7 mouse cellular contexts compared by ENCODE assay signal in the genomic region with DNA sequence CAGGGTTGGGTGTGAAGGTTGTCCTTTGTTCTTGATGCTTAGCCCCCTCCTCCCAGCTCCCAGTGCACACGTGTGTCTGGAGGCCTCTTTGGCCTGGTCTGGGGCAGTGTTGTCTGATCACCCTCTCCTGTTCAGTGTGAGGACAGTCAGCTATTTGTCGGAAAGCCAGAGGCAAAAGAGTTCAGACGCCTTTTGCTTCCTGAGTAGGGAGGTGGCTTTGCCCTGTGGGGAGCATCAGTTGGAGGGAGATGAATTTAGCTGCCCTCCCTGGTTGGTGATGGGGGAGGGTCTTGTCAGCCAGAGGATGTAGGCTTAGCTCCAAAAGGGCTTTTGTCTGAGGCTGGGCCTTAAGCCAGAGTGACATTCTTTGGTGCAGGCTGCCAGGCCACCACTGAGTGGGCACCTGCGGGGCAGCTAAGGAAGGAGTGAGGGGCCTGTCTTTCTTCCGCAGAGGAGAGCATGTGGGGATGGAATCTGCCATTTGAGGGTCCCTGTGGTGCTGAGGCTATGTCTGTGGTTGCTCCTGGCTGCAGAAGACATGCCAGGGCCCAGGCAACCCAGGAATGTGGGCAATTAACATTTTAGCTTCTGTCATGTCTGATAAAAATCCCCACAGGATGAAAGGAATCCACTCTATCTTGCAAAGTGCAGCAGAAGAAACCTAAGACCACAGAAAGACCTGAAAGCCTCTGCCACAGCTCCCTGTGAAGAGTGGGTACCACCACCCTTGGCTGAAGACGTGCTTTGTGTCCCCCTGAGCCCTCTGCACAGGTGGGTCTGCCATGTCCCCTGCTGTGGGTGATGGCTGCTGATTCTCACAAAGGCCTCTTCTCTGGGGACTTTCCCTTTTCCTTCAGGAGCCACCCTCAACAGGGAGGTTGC.
DNase-seq lines count a peak whose midpoint lies in the region; ATAC-seq and TF ChIP-seq lines count a peak whose summit lies in the region.

No protein-coding gene starts in this region.

- H3K4me3 ChIP-seq in ES-Bruce4 (ENCODE audit: low read depth, low read length), result no peak overlapping the region
- H3K4me3 ChIP-seq in forebrain, embryonic 10.5 days, result no peak overlapping the region

- no peak overlapping the region for H3K27ac ChIP-seq in ES-Bruce4 (ENCODE audit: insufficient read depth, low read length)
- peak overlapping the region; percentile 79 for H3K27ac ChIP-seq in forebrain, embryonic 10.5 days

- no peak for TF ChIP-seq CTCF in ES-Bruce4 (IDR thresholded peaks at IDR 0.05; ENCODE audit: low read depth, low read length)
- TF ChIP-seq CTCF in Patski (IDR thresholded peaks at IDR 0.05), result no peak

- peaks cover 2% of the 10 kb centered on the region for H3K4me1 ChIP-seq in ES-Bruce4 (ENCODE audit: control insufficient read depth, insufficient read depth, low read length)
- H3K4me1 ChIP-seq in forebrain, embryonic 10.5 days, result peaks cover 22% of the 10 kb centered on the region

- WGBS in forebrain, embryonic 10.5 days, result 10% methylated on average over 6 of the region's 6 CpGs

- ATAC-seq in Patski, result peak; percentile 60
- ATAC-seq in erythroblast, adult 5-6 weeks (replicated peaks; ENCODE audit: low FRiP score, poor library complexity, severe bottlenecking), result no peak

- TF ChIP-seq POLR2A in ES-Bruce4 (IDR thresholded peaks at IDR 0.05; ENCODE audit: insufficient read depth, low read length), result no peak

- H3K9me3 ChIP-seq in ES-Bruce4 (replicated peaks; ENCODE audit: control insufficient read depth, insufficient read depth, low read length, poor library complexity, severe bottlenecking), result no peaks in the 10 kb centered on the region
- no peaks in the 10 kb centered on the region for H3K9me3 ChIP-seq in forebrain, embryonic 10.5 days

- 0 out of 2 replicates have a peak, but pooled peaks have one; percentile 20 for TF ChIP-seq EP300 in ES-Bruce4 (IDR thresholded peaks at IDR 0.05; ENCODE audit: insufficient read depth, low read depth, low read length)

- H3K27me3 ChIP-seq in ES-Bruce4 (ENCODE audit: control insufficient read depth, insufficient read depth, low read length, poor library complexity, severe bottlenecking), result no peaks in the 10 kb centered on the region
- H3K27me3 ChIP-seq in Patski, result no peaks in the 10 kb centered on the region
- 0 out of 2 replicates have a peak, but pooled peaks cover 10% of the 10 kb centered on the region for H3K27me3 ChIP-seq in forebrain, embryonic 10.5 days (ENCODE audit: poor library complexity, severe bottlenecking)

- in situ Hi-C loops in Patski (cut with MboI; ENCODE audit: low pct_unique_long_range_greater_than_20kb), result no loop called here

- H3K9ac ChIP-seq in ES-Bruce4 (ENCODE audit: low read depth, poor library complexity, severe bottlenecking), result no peak overlapping the region

- CTCF ChIA-PET in Patski (lab: Charles Lee), result interaction anchor here (0.9 to 1.5 kb wide), 6 partner anchors 11 to 180 kb away, joined by 3 to 4 read pairs (median 3); no protein-coding TSS in a partner anchor

- POLR2A ChIA-PET in Patski (lab: Charles Lee), result interaction anchor here (0.9 to 1.3 kb wide), 2 partner anchors 8 to 180 kb away, joined by 3 read pairs; no protein-coding TSS in a partner anchor

- no peaks in the 10 kb centered on the region for H3K36me3 ChIP-seq in ES-Bruce4 (ENCODE audit: control insufficient read depth, insufficient read depth, low read length, poor library complexity, severe bottlenecking)
- no peaks in the 10 kb centered on the region for H3K36me3 ChIP-seq in forebrain, embryonic 10.5 days (replicated peaks)

- peak; percentile 69 for DNase-seq in Patski (ENCODE audit: low read depth, low spot score)
- peak; percentile 32 for DNase-seq in forebrain, embryonic 10.5 days (ENCODE audit: extremely low spot score, low spot score)
- DNase-seq in mesoderm, embryonic 11.5 days (ENCODE audit: low read depth, low spot score), result peak; percentile 45
- DNase-seq in adrenal gland, adult (ENCODE audit: inconsistent age in 2 of 2, low spot score in 1 of 2), result no peak
- no peak for DNase-seq in right cerebral cortex, postnatal 25 days

Comparison
In these comparisons a context has a peak if more than half of its experiments do, and no peak if none do; other contexts are left out.
1. DNase-seq: peak in Patski (single experiment), forebrain, embryonic 10.5 days (single experiment) and mesoderm, embryonic 11.5 days (single experiment); none in adrenal gland, adult (0 of 2) and right cerebral cortex, postnatal 25 days (single experiment).